Mouse (Mus musculus) A20 (cell line): ENCODE results near the gene Gpr183.

Experiments used
- DNase-seq: peaks from one replicate; pipeline ENCODE4 v3.0.0-alpha.2; 2011; ENCODE audit warnings: low read depth, low spot score

Gpr183 gene

DNA sequence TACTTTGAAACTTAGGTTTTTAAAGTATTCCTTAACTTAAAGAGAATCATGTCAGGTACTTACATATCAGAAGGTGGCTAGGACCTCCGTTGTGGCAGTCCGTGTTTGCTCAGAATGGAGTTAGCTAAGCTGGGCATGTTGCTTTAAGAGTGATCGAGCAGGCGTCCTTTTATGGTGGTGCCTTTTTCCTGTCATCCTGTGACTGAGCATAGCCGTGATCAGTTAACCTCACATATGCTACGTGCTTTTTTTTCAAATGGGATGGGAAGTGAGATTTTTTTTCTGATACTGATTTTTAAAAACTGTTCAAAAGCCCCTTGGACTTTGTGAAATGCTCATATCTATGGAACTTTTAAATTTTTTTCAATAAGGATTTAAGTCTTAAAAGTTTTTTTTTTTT, at the start of gene Gpr183:
Gene Gpr183 (minus strand): TSS at position 206 of the 400 bp plus-strand sequence.
- no peak for DNase-seq

DNA sequence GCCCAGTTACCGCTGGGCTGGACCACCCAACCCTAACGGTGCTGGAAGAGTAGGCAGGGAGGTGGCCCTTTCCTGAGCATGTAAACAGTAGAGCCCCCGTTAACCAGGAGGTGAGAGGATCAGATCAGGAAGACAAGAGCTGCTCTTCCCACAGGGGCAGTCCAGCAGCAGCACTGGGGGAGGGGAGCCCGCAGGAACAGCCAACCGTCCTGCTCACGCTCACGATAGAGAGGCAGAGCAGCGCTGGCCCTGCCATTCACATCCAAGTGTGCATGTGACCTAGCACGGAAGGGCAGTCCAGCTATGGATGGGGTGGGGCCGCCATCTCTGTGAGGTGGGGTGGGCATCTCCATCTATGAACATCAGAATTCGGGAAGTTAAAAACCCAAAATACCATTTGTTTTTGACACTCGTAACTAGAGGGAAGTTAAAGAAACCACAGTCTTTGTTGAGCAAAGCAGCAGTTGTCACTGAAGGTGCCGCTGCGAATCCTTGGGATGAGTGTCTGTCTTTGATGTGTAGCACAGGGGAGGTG, 48.5 kb upstream of the Gpr183 start:
- DNase-seq, result no peak

DNA sequence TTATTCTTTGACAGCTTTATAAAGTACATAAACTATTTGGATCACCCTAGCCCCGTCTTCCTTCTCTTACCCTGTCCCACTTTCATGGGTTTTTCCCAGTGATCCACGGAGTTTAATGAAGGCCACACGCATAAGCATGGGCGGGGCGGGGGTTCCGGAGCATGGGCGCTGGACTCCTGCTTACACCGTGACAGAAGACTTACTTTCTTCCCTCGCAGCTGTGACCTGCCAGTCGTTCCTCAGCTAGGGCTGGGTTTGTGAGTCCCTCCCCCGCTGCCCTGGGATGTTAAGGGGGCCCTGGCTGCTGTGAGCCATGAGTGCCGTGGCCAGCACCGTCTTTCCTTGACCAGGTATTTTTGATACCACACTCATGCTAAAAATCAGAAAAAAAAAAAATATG, 47.8 kb upstream of the Gpr183 start:
- no peak for DNase-seq

DNA sequence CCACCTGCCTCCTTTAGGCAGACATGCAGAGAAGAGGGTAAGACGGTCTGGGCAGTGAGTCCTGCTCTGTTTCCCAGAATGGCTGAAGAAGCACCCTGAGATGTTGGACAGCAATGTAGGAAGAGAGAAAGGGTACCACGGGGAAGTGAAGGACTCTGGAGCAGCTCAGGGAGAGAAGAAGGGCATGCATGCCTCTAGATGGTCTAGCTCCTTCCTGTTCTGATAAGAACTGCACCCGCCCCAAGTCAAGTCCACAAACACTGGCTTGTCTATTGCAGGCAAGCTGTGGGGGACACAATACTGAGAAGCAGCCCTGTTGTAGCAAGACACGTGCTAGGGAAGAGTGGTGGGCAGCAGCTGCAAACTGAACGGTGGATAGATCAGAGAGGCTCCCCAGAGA, 47.2 kb upstream of the Gpr183 start:
- no peak for DNase-seq

- DNase-seq, result no peak
Observed at GRCm38 (mm10) chr14:122011768-122012167, 46.8 kb upstream of the Gpr183 start.

DNA sequence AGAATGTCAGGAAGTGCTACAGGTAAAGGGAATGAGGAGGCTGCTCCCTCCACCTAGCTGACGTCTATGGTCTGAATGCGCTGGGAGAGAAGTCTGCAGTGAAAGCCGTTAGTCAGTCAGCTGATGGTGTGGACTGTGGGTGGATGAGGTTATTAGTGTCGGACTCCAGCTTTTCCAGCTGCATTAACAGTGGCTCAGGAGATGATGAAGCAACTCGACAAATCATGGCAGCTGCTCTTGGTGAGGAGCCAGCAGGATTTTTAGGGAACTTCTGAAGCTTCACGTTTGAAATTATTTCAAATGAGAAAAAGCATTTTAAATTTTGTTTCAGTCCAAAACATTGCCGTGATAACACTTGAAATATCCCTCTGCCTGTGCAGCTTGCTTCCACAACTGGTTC, 45.3 kb upstream of the Gpr183 start:
- no peak for DNase-seq

- peak; percentile 32 for DNase-seq
Observed at GRCm38 (mm10) chr14:122009502-122009901, 44.5 kb upstream of the Gpr183 start.

- DNase-seq, result no peak
Observed at GRCm38 (mm10) chr14:122008261-122008660, 43.3 kb upstream of the Gpr183 start.

DNA sequence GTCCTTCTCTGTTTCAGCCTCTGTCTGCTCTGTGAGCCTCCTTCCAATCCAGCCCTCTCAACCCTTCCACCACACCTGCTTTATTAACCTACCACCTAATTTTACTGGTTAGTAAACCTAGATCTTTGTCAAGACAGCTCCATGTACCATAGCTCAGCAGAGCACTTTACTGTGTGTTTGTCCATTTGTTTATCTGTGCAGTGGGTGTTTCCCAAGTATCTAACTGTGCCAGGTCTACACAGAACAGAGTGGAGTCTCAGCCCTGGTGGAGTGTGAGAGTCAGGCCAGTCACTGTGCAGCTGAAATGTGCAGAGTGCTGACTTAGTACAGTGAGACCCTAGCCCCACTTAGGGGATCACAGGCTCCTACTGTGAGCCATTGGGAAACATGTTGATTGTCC, 38.8 kb upstream of the Gpr183 start:
- no peak for DNase-seq

DNA sequence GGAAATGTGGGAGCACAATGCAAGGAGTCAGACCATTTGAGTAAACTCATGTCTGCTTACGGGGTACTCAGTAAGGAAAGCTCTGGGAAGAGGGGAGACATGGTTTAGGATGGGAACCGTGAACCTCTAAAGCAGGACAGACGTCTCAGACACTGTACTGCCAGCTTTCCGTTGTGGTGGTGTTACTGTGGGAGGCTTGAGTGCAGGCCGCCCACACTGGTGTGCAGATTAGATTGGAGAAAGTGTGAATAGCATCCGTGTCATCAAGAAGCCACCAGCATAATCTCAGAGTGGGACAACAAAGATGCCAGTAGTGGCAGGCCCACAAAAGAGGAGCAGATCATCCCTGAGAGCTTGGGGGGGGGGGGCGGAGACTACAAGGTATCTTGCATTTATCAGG, 37.2 kb upstream of the Gpr183 start:
- no peak for DNase-seq

DNA sequence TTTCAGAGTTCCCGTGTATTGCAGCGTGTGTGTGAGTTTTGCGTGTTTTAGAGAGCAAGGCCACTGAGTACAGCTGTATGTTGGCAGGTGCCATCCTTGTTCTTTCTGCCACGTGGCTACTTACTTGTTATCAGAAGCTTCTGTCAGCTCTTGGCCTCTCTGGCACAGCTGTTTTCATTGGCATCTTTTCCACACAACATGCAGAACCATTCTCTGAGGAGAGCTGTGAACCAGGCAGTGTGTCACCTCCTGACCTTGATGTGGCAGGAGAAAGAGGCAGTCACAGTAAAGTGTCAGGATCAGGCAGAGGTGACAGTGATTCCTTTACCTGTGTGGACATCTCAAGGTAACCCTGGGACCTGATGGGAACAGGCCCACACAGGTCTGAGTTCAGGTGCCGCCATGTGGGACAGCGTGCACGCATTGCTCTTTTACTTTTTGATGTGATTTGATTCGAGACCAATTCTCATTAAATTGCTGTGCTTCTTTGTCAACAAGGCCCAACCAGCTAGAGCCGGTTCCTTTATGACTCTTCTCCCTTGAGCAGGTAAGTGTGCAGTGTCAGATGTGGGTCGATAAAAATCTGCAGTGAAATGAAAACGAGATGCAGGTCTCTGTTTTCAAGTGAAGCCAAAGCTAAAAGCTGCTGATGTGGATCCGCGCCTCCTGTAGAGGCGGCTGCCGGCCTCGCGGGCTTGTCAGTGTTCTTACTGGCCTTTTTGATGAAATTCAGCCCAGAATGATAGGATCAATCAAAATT, 35.5 kb upstream of the Gpr183 start:
- no peak for DNase-seq

DNA sequence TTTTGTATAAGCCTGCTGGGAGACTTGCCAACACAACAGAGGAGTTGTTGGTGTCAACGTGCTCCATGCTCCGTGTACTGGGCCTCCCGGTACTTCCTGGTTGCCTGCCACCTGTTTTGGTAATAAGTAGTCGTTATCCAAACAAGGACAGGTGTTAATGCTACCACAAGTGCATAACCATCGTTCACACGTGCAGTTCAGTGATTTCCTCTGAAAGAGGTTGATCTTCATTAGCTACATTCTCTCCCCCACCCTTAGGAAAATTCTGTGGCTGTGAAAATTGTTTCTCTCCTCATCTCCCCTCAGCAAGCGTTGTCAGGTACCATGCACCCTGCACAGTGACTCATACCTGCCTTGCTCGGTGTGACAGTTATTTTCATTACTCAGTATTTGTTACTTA, 34.5 kb upstream of the Gpr183 start:
- no peak for DNase-seq

GRCm38 (mm10) chr14:121996786-121997185, 31.8 kb upstream of the Gpr183 start:
- no peak for DNase-seq

GRCm38 (mm10) chr14:121995557-121995870, 30.5 kb upstream of the Gpr183 start:
- DNase-seq, result no peak

DNA sequence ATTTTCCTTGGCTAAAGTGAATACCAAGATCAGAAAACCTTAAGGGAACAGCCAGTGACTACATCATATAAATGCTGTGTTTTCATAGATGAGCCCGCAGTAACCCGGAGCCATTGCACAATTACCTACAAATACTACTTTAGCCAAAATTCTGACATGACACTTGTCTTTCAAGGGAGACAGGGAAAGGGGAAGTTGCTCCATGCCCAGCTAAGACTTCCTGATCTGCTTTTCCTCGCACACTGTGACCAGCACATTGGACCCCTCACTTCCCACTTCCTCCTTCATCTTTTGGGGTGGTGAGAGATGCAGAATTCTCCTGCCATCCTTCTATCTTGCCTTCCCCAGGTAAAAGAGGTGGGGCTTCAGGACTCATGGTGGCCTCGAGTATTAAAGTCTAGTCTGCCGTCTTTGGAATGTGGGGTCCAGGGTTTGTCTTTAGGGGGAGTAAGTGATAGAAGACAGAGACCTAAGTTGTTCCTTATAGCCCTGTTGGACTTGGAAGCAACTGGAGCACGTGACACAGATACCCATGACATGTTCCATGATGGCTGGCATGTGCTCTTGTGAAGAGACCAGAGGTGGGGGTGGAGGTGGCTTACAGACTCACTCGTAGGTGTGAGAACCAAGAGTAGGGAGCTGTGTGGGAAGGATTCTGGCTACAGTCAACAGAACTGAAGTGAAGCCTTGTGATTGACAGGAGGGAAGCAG, 30.0 kb upstream of the Gpr183 start:
- DNase-seq, result no peak

- no peak for DNase-seq
Observed at GRCm38 (mm10) chr14:121994171-121994700, 29.2 kb upstream of the Gpr183 start.

DNA sequence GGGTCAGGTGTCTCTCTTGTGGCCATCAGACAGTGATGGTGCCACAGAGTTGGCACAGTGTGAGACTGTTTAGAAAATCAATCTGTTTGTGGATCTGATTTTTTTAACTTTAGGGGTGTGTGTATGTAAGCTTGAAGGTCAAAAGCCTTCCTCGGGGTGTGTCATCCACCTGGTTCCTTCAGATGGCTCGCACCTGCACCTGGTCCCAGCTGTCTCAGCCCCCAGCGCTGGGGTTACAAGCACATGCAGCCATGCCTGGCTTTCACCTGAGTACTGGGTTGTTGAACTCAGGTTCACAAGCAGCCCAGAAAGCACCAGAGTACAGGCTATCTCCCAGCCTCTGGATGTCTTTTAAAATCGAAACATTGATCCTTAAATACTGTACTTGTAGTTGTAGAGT, 28.6 kb upstream of the Gpr183 start:
- peak; percentile 26 for DNase-seq

- DNase-seq, result no peak
Observed at GRCm38 (mm10) chr14:121992395-121993280, 27.6 kb upstream of the Gpr183 start.

GRCm38 (mm10) chr14:121991921-121992320, 26.9 kb upstream of the Gpr183 start:
- no peak for DNase-seq

GRCm38 (mm10) chr14:121990897-121991296, 25.9 kb upstream of the Gpr183 start:
- no peak for DNase-seq

DNA sequence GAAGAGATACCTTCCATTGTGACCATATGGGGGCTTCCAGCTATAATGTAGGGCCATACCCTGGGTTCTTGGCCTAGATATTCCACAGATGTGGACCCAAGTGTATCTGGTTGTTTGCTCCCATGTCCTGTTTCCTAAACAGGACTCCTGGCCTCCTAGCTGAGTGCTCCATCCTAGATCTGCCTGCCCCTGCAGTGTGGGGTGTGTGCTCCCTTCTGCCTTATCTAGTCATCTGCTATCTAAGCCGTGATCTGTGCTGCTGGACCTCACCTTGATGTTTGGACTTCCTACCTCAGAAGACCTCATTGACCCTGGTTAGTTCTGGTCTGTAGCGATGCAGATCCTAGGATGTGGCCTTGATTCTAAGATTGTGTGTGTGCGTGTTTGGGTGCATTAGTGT, 24.9 kb upstream of the Gpr183 start:
- no peak for DNase-seq

GRCm38 (mm10) chr14:121989331-121989730, 24.3 kb upstream of the Gpr183 start:
- no peak for DNase-seq
